ENCODE assay signal across 7 mouse cellular contexts in the genomic region with DNA sequence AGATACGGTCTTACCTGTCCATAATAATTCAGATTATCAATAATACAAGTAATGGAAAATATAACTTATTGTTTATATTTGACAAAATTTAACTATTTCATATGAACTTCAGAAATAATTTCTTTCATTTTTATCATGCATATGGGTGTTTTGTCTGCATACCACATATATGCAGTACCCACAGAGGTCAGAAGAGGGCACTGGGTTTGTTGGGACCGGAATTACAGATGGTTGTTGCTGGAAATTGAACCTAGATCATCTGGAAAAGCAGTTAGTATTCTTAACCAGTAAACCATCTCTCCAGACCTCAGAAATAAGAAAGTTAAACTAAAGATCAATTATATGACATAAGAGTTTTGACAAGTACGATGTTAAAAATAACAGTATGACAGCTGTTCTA.
A peak's percentile ranks its signal among the peaks of the same experiment; 100 is the strongest.
DNase-seq lines count a peak whose midpoint lies in the region; ATAC-seq lines count a peak whose summit lies in the region.

No protein-coding gene starts in this region.

- peak; percentile 24 for DNase-seq in kidney, postnatal 10 days
- no peak for DNase-seq in kidney, adult 18-20 months
- DNase-seq in thymus, postnatal 25 days: peak; percentile 1
- DNase-seq in thymus, postnatal 10 days (ENCODE audit: low spot score in 2 of 2): no peak
- DNase-seq in cerebellum, postnatal 36 days: peak; percentile 10 to 49
- no peak for DNase-seq in spleen, postnatal 4 days (ENCODE audit: low spot score in 2 of 2)

- ATAC-seq in erythroblast, adult 5-6 weeks (replicated peaks; ENCODE audit: low FRiP score, poor library complexity, severe bottlenecking): no peak

Comparison
In these comparisons a context has a peak if more than half of its experiments do, and no peak if none do; other contexts are left out.
1. DNase-seq: peak in kidney, postnatal 10 days (single experiment), thymus, postnatal 25 days (single experiment) and cerebellum, postnatal 36 days (2 of 2); none in kidney, adult 18-20 months (single experiment), thymus, postnatal 10 days (0 of 2) and spleen, postnatal 4 days (0 of 2).